In genomic region chr11:57194746-57195145, GRCm38 (mm10) we compare ENCODE assay signal across 15 mouse cellular contexts.
"Had no signal": no experiment of that assay in that cellular context is flagged by ENCODE, and none has a peak within 500 bp of the region (broad histone marks: within the 10 kb centered on the region; RNA-seq: fewer than 3 reads in every experiment).

No protein-coding gene starts in this region.

- ATAC-seq: intestine, postnatal 0 days; liver, postnatal 0 days; midbrain, embryonic 16.5 days had no signal

- H3K27ac ChIP-seq: limb, embryonic 12.5 days; liver, embryonic 13.5 days; lung, embryonic 15.5 days; macrophage; midbrain, embryonic 12.5 days had no signal

- H3K9ac ChIP-seq: limb, embryonic 12.5 days; liver, embryonic 13.5 days; liver, postnatal 0 days; lung, embryonic 15.5 days; midbrain, embryonic 12.5 days had no signal

- H3K27me3 ChIP-seq: limb, embryonic 12.5 days; liver, embryonic 13.5 days; lung, embryonic 15.5 days; megakaryocyte, embryonic 14.5 days; midbrain, embryonic 12.5 days had no signal

- H3K36me3 ChIP-seq: limb, embryonic 12.5 days; liver, embryonic 13.5 days; lung, embryonic 15.5 days; midbrain, embryonic 12.5 days had no signal

- H3K4me3 ChIP-seq: limb, embryonic 12.5 days; liver, embryonic 13.5 days; lung, embryonic 15.5 days; megakaryocyte, embryonic 14.5 days; midbrain, embryonic 12.5 days had no signal

- H3K4me2 ChIP-seq: limb, embryonic 12.5 days; liver, embryonic 13.5 days; lung, embryonic 15.5 days; midbrain, embryonic 12.5 days had no signal

- H3K4me1 ChIP-seq: limb, embryonic 12.5 days; liver, embryonic 13.5 days; lung, embryonic 15.5 days; megakaryocyte, embryonic 14.5 days; midbrain, embryonic 12.5 days had no signal

- H3K9me3 ChIP-seq: liver, embryonic 13.5 days; lung, embryonic 15.5 days; midbrain, embryonic 12.5 days had no signal

- DNase-seq: kidney, adult 8-10 months; kidney, postnatal 25 days; layer of hippocampus, adult 9-11 months; liver; liver, embryonic 13.5 days; liver, postnatal 0 days; lung, postnatal 14 days; thymus, postnatal 4 days had no signal
